Mouse (Mus musculus): ENCODE data around the gene Slc1a7.

The Slc1a7 gene

GRCm38 (mm10) chr4:108051687-108052274 is 83.6 kb downstream of the Slc1a7 start:
- DNase-seq (ENCODE audit: low read depth, low spot score): no peak

- no peak for DNase-seq (ENCODE audit: low read depth, low spot score)
Observed at GRCm38 (mm10) chr4:108052673-108053072, 84.5 kb downstream of the Slc1a7 start.

GRCm38 (mm10) chr4:108055873-108056272 is 87.7 kb downstream of the Slc1a7 start:
- DNase-seq (ENCODE audit: low read depth, low spot score): no peak

GRCm38 (mm10) chr4:108057247-108057646 is 89.1 kb downstream of the Slc1a7 start:
- DNase-seq (ENCODE audit: low read depth, low spot score): no peak

GRCm38 (mm10) chr4:108058166-108058565 is 90.0 kb downstream of the Slc1a7 start:
- DNase-seq (ENCODE audit: low read depth, low spot score): no peak

GRCm38 (mm10) chr4:108059601-108060379 is 91.7 kb downstream of the Slc1a7 start:
- DNase-seq (ENCODE audit: low read depth, low spot score): no peak

GRCm38 (mm10) chr4:108060774-108061173 is 92.6 kb downstream of the Slc1a7 start:
- no peak for DNase-seq (ENCODE audit: low read depth, low spot score)

GRCm38 (mm10) chr4:108062524-108062923 is 94.4 kb downstream of the Slc1a7 start:
- DNase-seq (ENCODE audit: low read depth, low spot score): no peak
